Mouse (Mus musculus) midbrain, embryonic 13.5 days (tissue): ENCODE data around the gene Nectin2. TPM values are rescaled to one million over a fixed set of nuclear protein-coding genes. Genes with fewer than 3 reads are reported as not detected.

Experiments used
- ATAC-seq: fragments of 200-750 bp; cut with Nextera tagmentation; 2 replicates; pipeline ENCODE4 v1.8.0; 2017; ENCODE audit warnings: mild to moderate bottlenecking, moderate TSS enrichment, moderate library complexity
- H3K27ac ChIP-seq: fragments of 300-500 bp; sonication (generic); 2 replicates; pipeline ENCODE4 v1.5.1; 2015; ENCODE audit warnings: inconsistent platforms, mild to moderate bottlenecking, moderate library complexity
- H3K27me3 ChIP-seq: fragments of 300-500 bp; sonication (generic); 2 replicates; pipeline ENCODE4 v1.6.1; 2015; ENCODE audit warnings: mild to moderate bottlenecking, inconsistent platforms
- H3K36me3 ChIP-seq: fragments of 300-500 bp; sonication (generic); 2 replicates; pipeline ENCODE4 v1.6.1; 2015; ENCODE audit warnings: mild to moderate bottlenecking, inconsistent platforms
- H3K4me1 ChIP-seq: fragments of 300-500 bp; sonication (generic); replicated peaks from 2 replicates; pipeline ENCODE4 v1.6.1; 2015; ENCODE audit warnings: inconsistent platforms
- H3K4me2 ChIP-seq: fragments of 300-500 bp; sonication (generic); replicated peaks from 2 replicates; pipeline ENCODE4 v1.6.1; 2015; ENCODE audit warnings: moderate library complexity, mild to moderate bottlenecking, inconsistent platforms
- H3K4me3 ChIP-seq: fragments of 300-500 bp; sonication (generic); replicated peaks from 2 replicates; pipeline ENCODE4 v1.5.1; 2015; ENCODE audit warnings: mild to moderate bottlenecking, inconsistent platforms
- H3K9ac ChIP-seq: fragments of 300-500 bp; sonication (generic); replicated peaks from 2 replicates; pipeline ENCODE4 v1.6.1; 2015; ENCODE audit warnings: mild to moderate bottlenecking, inconsistent platforms
- H3K9me3 ChIP-seq: fragments of 300-500 bp; sonication (generic); 2 replicates; pipeline ENCODE4 v1.6.1; 2016; ENCODE audit warnings: mild to moderate bottlenecking, inconsistent platforms
- WGBS: fragments of 180-500 bp; shearing (Covaris S2); methylation state at CpG from one replicate; pipeline ENCODE4 v1.1.7; 2015; 5-methylcytosine and 5-hydroxymethylcytosine counted together
- polyA plus RNA-seq: library from polyadenylated mRNA; unstranded; fragments of >200 nt; fragmentation: Nextera tagmentation; extraction: Ambion mirVana; gene quantifications from 2 replicates; pipeline ENCODE4 v1.2.1, GENCODE M21; 2015

The Nectin2 gene
- polyA plus RNA-seq, 1 experiment from 2014 or later, result 48.0 TPM

GRCm38 (mm10) chr7:19714836-19715235 lies 35.4 kb downstream of the Nectin2 start:
- ATAC-seq, result no peak
- under 1% methylated on average over 39 of the region's 39 CpGs for WGBS

DNA sequence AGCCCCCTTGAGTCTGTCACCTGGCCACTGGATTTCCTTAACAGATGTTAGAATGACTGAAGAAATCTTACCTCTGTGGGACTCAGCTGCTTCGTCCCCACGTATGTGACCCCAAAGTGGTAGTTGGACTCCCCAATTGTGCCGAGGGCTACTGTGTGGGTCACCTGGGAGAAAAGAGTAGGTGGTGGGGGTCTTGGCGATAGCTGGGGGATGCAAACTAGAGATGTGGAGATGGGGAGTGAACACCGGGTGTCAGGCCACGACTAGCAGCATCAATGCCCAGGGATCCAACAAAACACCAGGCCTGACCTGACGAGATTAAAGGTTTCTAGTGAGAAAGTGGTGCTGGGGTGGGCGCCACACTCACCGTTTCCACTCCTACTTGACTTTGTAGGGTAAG lies 36.7 kb downstream of the Nectin2 start:
- no peak overlapping the region for H3K4me3 ChIP-seq
- peaks cover 18% of the 10 kb centered on the region for H3K4me1 ChIP-seq
- no peak overlapping the region for H3K4me2 ChIP-seq
- H3K27ac ChIP-seq, result no peak overlapping the region
- peaks cover 50% of the 10 kb centered on the region for H3K36me3 ChIP-seq
- no peaks in the 10 kb centered on the region for H3K9me3 ChIP-seq
- H3K27me3 ChIP-seq, result no peaks in the 10 kb centered on the region
- WGBS, result 92% methylated on average over 9 of the region's 9 CpGs
- no peak overlapping the region for H3K9ac ChIP-seq
- no peak for ATAC-seq

More at GRCm38 (mm10) chr7:19714836-19715235, 35.4 kb downstream of the Nectin2 start:
- Histone ChIP-seq H3K27me3 (no peaks in the 10 kb centered on the region), H3K27ac (peak overlapping the region; percentile 75), H3K9ac (peak overlapping the region; percentile 96), H3K9me3 (no peaks in the 10 kb centered on the region), H3K36me3 (peaks cover 50% of the 10 kb centered on the region), H3K4me1 (peaks cover 18% of the 10 kb centered on the region), H3K4me2 (peak overlapping the region; percentile 99), H3K4me3 (peak overlapping the region; percentile 100)

DNA sequence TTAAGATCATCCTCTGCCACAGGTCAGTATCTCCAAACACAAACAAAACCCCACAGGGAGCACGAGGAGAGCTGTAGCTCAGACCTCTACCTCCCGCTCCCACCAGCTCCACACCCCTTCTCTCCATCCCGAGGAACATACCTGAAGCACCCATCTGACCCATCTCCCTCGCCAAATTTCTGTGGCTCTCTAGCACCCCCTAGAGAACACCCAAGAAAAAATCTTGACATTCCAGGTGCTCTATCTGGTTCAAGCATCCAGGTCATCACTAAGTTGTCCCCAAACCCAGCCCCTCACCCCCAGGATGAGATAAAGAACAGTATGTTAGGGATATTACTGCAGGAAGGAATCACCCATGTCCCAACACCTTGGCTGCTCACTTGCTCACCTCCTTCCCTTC lies 37.1 kb downstream of the Nectin2 start:
- 60% methylated on average over 4 of the region's 4 CpGs for WGBS
- Histone ChIP-seq H3K27me3 (no peaks in the 10 kb centered on the region), H3K9me3 (no peaks in the 10 kb centered on the region), H3K27ac (no peak overlapping the region), H3K4me1 (peaks cover 18% of the 10 kb centered on the region), H3K36me3 (peaks cover 50% of the 10 kb centered on the region), H3K9ac (no peak overlapping the region), H3K4me3 (no peak overlapping the region), H3K4me2 (no peak overlapping the region)
- ATAC-seq, result no peak

- Histone ChIP-seq H3K4me1 (peaks cover 18% of the 10 kb centered on the region), H3K9ac (no peak overlapping the region), H3K4me2 (no peak overlapping the region), H3K9me3 (no peaks in the 10 kb centered on the region), H3K27me3 (no peaks in the 10 kb centered on the region), H3K27ac (no peak overlapping the region), H3K4me3 (no peak overlapping the region), H3K36me3 (peaks cover 57% of the 10 kb centered on the region)
- ATAC-seq, result no peak
- WGBS, result 76% methylated on average over 4 of the region's 4 CpGs
Measured at GRCm38 (mm10) chr7:19712414-19712813, 37.9 kb downstream of the Nectin2 start.

DNA sequence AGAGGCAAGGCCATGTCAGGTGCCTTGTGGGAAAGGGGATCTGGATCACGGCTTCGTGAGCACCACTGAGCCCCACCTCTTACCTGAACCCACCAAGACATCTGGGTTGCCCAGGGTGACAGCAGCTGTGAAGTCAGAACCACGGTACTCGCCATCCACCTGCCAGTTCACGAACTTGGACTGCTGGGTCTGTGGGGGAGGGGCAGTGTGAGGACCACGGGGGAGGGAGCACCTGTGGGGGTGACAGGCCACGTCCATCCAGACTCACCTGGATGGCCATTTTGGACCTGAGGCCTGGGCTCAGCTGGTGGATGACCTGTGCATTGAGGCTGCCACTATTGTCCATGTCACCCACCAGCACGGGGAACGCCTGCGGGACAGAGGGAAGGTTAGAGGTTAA lies 39.6 kb downstream of the Nectin2 start:
- ATAC-seq, result no peak
- H3K4me3 ChIP-seq, result no peak overlapping the region
- H3K27ac ChIP-seq, result no peak overlapping the region
- H3K27me3 ChIP-seq, result no peaks in the 10 kb centered on the region
- H3K4me1 ChIP-seq, result peaks cover 12% of the 10 kb centered on the region
- 97% methylated on average over 10 of the region's 10 CpGs for WGBS
- no peak overlapping the region for H3K4me2 ChIP-seq
- H3K36me3 ChIP-seq, result peaks cover 71% of the 10 kb centered on the region
- no peak overlapping the region for H3K9ac ChIP-seq
- no peaks in the 10 kb centered on the region for H3K9me3 ChIP-seq

- Histone ChIP-seq H3K9me3 (no peaks in the 10 kb centered on the region), H3K4me1 (0 out of 2 replicates have a peak, but pooled peaks cover 3% of the 10 kb centered on the region), H3K36me3 (peaks cover 68% of the 10 kb centered on the region), H3K27me3 (no peaks in the 10 kb centered on the region), H3K4me2 (no peak overlapping the region), H3K9ac (no peak overlapping the region), H3K4me3 (no peak overlapping the region), H3K27ac (no peak overlapping the region)
- 94% methylated on average over 7 of the region's 7 CpGs for WGBS
- ATAC-seq, result no peak
Measured at GRCm38 (mm10) chr7:19705271-19705670, 45.0 kb downstream of the Nectin2 start.

DNA sequence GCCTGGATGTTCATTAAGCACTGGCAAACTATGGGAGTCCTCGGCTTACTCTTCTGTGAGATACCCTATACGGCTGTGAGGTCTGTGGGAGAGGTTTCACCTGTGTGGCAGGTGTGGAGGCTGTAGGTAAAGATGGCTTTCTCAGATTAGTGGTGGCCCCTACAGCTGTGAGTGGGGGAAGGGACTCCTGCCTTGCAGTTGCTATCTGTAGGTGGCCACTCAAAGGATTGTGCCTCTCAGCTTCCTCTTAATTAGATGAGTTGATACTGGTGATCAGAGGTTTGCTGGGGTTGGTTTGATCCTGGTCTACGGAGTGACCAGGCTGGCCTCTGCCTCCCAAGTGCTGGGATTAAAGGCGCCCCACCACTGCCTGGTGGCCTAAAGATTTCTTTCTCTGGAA lies 45.8 kb downstream of the Nectin2 start:
- H3K27me3 ChIP-seq, result no peaks in the 10 kb centered on the region
- 95% methylated on average over 4 of the region's 4 CpGs for WGBS

GRCm38 (mm10) chr7:19702859-19703555 lies 47.3 kb downstream of the Nectin2 start:
- peaks cover 47% of the 10 kb centered on the region for H3K36me3 ChIP-seq
- WGBS, result 93% methylated on average over 16 of the region's 16 CpGs

More for the DNA sequence above, 45.8 kb downstream of the Nectin2 start:
- Histone ChIP-seq H3K9me3 (no peaks in the 10 kb centered on the region), H3K27ac (no peak overlapping the region), H3K4me3 (no peak overlapping the region), H3K4me1 (peaks cover 4% of the 10 kb centered on the region), H3K4me2 (no peak overlapping the region), H3K9ac (no peak overlapping the region), H3K36me3 (peaks cover 60% of the 10 kb centered on the region)
- ATAC-seq, result no peak

GRCm38 (mm10) chr7:19701069-19701761 lies 49.1 kb downstream of the Nectin2 start:
- peak; percentile 50 for ATAC-seq
- Histone ChIP-seq H3K4me1 (peaks cover 21% of the 10 kb centered on the region), H3K27me3 (no peaks in the 10 kb centered on the region), H3K27ac (no peak overlapping the region; the same call in 1 of the 2 replicates), H3K36me3 (peaks cover 36% of the 10 kb centered on the region), H3K4me2 (no peak overlapping the region), H3K9ac (no peak overlapping the region), H3K9me3 (no peaks in the 10 kb centered on the region), H3K4me3 (no peak overlapping the region)
- WGBS, result 33% methylated on average over 22 of the region's 22 CpGs

More at GRCm38 (mm10) chr7:19702859-19703555, 47.3 kb downstream of the Nectin2 start:
- Histone ChIP-seq H3K4me3 (no peak overlapping the region), H3K9me3 (no peaks in the 10 kb centered on the region), H3K27ac (no peak overlapping the region), H3K27me3 (no peaks in the 10 kb centered on the region), H3K4me2 (no peak overlapping the region), H3K4me1 (peaks cover 19% of the 10 kb centered on the region), H3K9ac (no peak overlapping the region; the same call in 1 of the 2 replicates)
- no peak for ATAC-seq

GRCm38 (mm10) chr7:19700299-19701068 lies 49.8 kb downstream of the Nectin2 start:
- Histone ChIP-seq H3K36me3 (peaks cover 38% of the 10 kb centered on the region), H3K27ac (no peak overlapping the region; the same call in 1 of the 2 replicates), H3K9ac (no peak overlapping the region), H3K9me3 (no peaks in the 10 kb centered on the region), H3K27me3 (no peaks in the 10 kb centered on the region), H3K4me3 (no peak overlapping the region), H3K4me2 (no peak overlapping the region), H3K4me1 (peaks cover 21% of the 10 kb centered on the region)
- 63% methylated on average over 12 of the region's 12 CpGs for WGBS
- ATAC-seq, result no peak

DNA sequence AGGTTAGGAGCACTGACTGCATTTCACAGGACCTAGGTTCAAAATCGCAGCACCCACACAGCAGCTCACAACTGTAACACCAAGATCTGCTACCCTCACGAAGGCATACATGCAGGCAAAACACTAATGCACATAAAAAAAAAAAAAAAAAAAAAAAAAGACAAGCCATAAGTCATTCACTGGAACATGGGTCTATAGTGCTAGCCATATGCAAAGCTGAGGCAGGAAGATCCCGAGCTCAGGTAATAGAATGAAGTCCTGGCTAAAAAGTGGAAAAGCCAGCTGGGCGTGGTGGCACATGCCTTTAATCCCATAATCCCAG lies 50.5 kb downstream of the Nectin2 start:
- no peaks in the 10 kb centered on the region for H3K27me3 ChIP-seq
- peaks cover 38% of the 10 kb centered on the region for H3K36me3 ChIP-seq
- H3K4me1 ChIP-seq, result peaks cover 21% of the 10 kb centered on the region
- no peak overlapping the region for H3K9ac ChIP-seq
- ATAC-seq, result no peak
- H3K4me3 ChIP-seq, result no peak overlapping the region
- H3K4me2 ChIP-seq, result 0 out of 2 replicates have a peak overlapping the region, but pooled peaks have one; percentile 64
- H3K9me3 ChIP-seq, result no peaks in the 10 kb centered on the region
- WGBS, result 85% methylated on average over 4 of the region's 4 CpGs
- no peak overlapping the region for H3K27ac ChIP-seq
